Mouse (Mus musculus) retina, embryonic 14.5 days (tissue): ENCODE results near the gene Bcl6b.

Source experiments
- DNase-seq: peaks from one replicate; pipeline ENCODE4 v3.0.0-alpha.2; 2015; ENCODE audit warnings: low spot score

Gene Bcl6b

DNA sequence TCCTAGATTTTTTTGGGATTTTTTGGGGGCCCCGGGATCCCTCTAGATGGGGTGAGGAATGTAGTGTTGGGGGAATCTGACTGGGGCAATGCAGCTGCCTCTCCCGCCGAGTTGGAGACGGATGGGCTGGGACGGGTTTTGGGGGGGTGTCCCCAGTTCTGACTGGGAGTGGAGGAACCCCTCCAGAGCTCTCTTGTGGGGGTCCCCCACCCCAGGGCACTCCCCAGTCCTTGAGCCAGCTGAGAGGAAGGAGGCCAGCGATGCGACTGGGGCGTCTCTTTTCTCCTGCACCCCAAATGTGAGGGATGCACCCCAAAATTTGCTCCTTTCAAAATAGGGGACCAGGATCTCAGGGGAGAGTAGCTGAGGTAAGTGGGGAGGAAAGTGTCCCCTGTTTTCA, 3.4 kb upstream of the Bcl6b start:
- no peak for DNase-seq

DNA sequence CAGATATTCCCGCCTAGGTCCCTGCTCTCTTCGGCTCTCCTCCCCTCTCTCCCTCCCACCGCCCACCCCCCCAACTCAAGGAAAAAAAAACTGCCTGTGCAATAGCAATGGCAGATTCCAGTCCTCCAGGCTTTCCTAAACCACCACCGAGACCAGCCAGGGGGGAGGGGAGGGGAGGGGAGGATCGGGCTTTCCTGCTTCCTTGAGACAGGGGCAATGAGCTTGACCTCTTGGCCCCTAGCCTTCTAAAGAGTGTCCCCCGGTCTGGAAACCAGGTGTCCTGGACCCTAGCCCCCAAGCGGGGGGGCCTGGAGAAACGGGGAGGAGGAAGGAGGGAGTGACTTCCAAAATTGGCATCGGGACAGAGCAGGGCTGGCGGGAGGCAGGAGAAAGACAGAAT, 2.9 kb upstream of the Bcl6b start:
- peak; percentile 70 for DNase-seq

DNA sequence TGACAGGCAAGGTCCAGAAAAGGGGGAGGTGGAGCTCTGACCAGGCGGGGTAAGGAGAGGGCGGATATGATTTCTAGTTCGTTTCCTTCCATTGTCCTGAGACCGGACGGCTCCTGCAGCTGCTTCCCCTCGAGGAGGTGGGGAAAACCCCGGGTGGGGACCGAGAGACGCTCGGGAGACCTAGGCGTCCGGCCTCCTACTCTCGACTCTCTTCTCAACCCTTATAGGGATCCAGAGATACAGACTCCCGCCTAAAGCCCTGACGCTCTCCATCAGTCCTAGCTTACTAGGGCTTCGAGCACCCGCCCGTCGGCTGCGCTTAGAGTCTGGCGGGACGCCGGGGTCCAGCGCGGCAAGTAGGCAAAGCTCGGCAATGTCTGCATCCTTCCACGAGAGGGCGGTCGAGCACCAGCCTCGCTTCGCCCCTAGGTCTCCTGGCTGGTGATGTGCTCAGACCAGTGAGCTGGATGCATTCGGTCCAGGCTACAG, 685 bp upstream of the Bcl6b start:
- DNase-seq, result peak; percentile 96

DNA sequence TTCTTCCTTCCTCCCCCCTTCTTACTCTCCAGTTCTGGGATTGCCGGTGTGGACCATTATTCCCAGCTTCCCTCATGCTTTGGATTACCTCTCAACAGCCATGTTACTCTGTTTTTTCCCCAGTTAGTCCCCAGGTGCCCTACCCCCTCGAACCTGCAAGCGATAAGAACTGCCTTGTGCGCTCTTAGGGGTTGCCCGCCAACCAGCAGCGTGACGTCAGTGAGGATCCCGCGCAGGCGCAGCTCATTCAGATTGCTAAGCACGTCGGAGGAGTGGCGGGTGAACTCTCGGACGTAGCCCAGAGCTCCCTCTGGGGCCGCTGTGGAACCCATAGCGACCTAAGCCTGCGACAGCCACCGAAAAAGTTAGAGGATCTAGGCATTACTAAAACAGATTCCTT, 770 bp downstream of the Bcl6b start:
- DNase-seq, result peak; percentile 83

DNA sequence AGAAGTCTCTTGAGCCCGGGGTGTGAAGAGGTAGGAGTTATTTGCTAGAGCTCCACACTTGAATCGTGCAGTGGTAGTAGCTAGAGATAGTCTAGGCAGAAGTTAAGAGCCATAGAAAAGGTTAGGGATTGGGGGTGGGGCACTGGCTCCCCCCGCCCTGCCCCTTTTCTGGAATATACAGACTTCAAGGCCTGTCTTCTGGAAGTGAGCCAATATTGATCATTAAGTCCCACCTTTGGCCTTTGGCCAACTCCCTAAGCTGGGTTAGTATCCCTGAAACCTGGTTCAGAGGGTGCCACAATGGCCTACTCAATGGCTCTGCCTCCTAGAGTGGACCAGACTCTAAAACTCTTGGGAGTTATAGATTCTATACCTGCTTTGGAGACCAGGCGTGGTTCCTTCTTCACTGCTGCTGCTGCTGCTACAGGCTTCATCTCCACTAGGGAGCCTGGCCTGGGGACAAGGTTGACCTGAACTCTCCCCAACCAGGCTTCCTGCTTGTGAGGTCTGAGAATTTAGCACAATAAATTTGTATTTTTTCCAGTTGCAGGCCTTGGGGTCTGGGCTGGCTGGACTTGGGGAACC, 1.8 kb downstream of the Bcl6b start:
- no peak for DNase-seq

DNA sequence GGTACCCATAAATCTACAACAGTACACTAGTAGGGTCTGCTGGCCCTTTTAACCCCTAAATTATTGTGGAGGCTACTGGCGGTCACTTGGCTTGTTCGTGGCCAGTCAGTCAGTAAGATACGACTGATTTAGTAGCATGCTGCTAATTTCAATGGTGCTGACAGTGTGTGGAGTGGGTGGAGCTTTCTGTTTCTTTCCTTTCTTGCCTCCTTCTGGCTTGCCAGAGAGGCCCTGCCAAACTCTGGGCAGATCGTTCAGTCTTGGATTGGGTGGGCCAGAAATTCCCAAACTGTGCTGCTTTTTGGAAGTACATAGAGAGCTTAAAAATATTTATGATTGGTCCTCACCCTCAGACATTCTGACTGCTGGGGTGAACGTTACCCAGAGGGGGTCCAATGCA, 2.5 kb downstream of the Bcl6b start:
- no peak for DNase-seq

DNA sequence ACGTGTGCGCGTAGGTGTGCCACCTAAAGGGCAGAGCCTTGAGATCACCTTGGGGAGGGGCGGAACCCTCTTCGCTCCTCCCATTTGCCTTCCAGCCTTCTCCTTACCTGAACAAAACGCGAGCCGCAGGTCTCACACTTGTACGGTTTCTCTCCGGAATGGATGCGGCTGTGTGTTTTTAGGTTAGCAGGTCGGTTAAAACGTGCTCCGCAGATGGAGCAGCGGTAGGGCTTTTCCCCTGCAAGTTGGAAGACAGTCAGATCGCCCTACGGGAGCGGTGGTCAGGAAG, 3.1 kb downstream of the Bcl6b start:
- DNase-seq, result no peak

DNA sequence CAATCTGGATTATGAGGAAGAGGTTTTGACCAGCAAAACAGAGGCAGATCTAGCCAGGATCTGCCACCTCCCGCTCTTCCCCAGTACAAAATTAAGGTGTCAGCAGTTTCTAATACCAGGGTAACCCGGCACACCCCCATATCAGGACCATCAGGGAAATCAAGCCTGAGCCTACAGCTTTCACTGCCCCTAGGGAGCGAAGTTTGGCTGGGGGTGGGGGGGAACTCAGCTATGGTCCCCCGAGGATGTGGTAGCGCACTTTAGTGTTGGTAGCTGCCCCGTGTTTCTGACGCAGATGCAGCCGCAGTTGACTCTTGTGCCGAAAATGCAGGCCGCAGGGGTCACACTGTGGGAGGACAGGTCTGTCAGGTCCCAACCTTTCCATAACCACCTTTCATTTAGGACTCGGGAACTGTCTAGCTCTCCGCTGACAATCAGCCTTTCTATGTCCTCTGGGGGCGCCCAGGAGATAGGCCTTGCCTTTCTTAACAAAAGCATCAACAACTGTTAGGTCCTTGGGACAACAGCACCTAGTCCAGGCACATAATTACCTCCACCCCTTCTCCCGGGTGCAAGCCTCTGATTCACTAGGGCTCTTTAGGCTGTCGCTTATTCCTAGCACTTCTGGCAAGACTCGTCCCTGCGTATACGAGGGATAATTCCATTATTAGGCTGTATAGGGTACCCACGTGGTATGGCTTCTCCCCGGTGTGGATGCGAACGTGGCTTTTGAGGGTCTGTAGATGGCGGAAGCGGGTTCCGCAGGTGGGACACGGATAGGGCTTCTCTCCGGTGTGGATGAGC, 3.6 kb downstream of the Bcl6b start:
- DNase-seq, result no peak

DNA sequence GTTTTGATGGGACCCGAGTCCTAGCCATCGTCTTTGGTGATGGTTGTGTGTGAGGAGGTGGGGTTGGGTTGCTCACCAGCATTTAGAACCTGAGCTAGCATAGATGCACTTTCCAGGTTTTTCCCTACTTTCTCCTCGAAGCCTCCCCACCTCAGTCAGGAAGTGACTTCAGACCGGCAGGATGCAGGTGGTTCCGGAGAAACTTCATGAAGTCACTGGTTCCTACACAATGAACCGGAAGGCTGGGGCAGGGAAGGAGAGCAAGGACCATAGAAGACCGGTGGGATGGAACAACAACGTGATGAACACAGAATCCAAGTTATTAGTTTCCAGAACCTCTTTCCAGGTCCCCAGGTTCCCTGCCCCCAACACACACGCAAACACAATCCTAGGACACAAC, 5.9 kb downstream of the Bcl6b start:
- no peak for DNase-seq

DNA sequence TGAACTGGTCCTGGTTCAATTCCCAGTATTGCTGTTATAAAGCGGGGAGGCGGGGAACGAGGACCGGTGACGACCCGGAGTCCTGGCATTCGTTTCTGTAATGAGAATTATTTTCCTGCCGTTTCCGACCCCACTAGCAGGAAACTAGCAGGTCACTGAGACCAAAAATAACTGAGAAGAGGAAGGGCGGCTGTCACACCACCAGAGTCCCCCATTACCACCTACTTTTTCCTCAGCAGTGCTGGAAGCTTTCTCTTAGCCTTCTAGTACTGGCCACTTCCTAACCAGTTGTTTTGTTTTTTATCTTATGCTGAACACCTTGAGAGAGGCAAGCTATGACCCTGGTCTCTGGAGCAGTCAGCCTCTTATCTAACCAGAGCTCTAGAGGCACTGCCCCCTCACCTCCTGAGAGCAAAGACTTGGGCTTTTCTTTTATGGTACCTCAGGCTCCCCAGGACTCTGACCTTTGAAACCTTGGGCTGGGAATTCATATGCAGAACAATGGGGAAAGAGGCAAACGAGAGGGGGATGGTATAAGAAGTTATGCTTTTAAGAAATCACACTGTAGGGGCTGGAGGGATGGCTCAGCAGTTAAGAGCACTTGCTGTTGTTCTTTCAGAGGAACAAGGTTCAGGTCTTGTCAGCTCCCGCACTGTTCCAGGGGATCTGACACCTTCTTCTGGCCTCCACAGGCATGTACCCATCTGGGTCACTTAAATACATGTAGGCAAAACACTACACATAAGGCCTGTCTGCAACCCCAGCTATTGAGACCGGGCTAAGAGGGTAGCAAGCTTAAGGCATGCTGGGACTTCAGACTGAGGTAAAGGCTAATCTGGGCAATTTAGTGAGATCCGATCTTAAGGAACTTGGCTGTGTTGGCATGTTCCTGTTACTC, 7.7 kb downstream of the Bcl6b start:
- DNase-seq, result no peak

DNA sequence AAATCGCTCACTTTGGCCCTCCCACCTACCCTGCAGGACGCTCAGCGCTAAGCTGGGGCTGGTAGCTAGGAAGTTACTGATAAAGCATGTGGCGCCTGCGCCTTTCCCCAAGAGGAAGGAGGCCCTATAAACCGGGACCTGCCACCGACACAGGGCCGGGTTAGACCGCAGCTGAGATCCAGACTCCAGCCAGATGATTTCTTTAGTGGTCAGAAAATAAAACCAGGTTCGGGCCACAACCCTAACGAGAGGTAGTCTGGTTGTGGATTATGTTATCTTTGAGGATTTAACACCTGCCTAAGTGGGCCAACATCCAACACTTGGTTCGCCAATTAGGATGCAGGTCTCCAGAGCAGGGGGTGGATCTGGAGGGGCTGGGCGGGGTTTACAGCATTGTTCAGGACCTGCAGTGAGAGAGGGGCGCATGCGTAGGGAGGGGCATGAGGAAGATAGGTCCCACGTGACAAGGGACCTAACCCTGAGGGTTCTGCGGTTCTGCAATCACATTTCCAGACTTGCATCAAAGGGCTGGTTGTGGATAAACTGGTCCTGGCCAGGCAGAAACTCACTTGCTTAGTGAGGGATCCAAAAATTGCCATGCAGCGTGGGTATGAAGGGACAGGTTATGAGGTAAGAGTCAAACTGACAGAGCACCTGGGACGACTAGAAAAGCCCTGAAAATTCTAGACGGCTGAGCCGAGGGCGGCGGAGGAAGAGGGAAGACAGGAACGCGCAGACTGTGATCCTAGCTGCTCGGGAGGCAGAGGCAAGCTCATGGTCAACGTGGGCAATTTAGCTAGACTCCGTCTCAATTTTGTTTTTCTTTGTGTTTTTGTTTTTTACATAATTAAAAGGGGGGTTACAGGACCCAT, 8.6 kb downstream of the Bcl6b start, which contains the start of gene Slc16a13:
Slc16a13 (minus strand) TSS at position 334 of the 872 bp plus-strand sequence.
- DNase-seq, result peak; percentile 97

DNA sequence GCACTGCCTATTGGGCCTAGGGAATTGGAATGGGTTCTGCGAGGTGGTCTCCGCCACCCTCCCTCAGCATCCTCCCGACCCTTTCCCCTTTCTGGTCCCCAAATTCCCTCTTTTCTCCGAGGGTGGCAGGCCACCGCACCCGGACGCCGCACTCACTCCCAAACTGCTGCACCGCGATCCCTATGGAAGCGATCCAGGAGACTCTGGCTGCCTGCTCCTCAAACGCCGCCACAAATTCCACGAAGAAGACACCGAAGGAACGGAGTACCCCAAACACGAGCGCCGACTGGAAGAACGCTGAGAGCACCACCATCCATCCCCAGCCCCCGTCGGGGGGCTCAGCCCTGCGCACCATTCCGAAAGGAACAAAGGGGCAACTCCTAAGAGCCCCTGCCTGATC, 9.3 kb downstream of the Bcl6b start:
- no peak for DNase-seq

DNA sequence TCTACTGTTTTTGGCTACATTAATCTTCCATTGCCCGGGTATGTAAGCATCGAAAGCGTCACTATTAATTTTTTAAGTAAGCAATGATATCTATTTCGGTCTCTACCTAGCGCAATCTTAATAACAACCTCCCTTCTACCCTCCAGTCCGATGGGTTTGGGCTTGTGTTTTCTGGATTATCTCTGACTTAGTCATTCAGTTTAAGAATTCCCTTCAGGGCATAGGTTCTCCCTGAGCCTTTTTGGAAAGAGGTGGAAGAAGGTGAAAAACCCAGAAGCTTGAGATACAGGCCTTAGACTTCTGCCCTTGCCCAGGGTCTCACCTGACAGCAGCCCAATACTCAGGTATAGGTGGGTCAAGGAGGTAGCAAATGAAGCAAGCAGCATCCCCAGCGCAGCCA, 9.7 kb downstream of the Bcl6b start:
- DNase-seq, result no peak

DNA sequence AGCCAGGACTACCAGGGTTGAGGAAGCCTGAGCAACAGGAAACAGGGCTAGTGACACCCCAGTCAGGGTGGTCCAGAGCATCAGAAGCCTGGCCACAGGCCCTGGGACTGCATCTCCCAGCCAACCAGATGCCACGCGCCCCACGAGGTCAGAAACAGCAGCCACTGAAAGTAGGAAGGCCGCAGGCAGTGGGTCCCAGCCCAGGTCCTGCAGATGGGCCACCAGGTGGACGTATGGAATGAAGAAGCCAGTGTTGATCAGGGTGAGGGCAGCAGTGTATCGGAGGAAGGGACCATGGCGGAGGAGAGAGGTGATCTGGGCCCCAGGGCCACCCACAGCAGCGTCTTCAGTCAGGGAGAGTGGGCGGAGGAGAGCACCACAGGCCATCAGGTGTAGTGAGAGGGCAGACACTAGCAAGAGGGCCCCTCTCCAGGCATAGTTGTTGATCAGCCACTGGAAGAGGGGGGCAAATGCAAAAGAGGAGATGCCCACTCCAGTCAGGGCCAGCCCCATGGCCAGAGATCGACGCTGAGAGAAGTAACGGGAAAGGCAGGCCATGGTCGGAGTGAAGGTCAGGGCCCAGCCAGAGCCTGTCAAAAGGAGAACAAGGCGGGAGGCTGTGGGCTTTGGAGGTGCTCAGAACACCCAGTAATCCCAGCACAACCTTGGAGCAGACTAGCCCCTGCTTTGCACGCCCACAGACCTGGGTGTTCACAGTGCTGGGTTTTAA, 10.7 kb downstream of the Bcl6b start:
- DNase-seq, result no peak

DNA sequence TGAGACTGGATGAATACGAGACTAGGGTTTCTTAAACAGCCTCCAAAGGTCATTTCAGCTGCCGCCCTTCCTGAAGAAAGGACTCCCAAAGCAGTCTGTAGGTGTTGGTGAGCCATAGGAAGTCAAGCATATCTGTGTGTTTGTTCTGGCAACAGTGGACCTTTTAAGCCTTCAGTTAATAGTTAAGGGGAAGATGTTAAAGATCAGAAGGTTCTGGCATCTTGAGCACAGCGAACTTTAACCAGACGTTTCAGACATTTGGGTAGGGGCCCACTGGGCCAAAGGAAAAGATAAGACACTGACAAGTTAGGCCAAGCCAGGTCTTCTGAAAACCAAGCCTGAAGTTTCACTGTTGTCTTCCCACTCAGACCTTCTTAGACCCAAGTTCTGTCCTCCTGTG, 11.6 kb downstream of the Bcl6b start:
- DNase-seq, result no peak

DNA sequence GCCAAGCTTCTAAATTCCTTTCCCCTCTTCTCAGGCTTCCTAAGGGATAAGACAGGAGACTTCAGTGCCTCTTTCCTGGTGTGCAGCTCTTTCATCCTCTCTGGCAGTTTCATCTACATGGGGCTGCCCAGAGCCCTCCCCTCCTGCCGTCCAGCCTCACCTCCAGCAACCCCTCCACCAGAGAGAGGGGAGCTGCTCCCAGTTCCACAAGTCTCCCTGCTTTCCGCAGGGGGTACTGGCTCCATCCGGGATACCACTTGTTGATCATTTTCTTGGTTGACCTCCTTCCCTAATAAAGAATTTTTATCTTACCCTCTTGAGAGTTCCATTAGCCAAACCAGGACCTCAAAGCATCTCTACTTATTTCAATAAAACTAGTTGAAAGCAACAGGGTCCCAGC, 13.5 kb downstream of the Bcl6b start:
- DNase-seq, result no peak

DNA sequence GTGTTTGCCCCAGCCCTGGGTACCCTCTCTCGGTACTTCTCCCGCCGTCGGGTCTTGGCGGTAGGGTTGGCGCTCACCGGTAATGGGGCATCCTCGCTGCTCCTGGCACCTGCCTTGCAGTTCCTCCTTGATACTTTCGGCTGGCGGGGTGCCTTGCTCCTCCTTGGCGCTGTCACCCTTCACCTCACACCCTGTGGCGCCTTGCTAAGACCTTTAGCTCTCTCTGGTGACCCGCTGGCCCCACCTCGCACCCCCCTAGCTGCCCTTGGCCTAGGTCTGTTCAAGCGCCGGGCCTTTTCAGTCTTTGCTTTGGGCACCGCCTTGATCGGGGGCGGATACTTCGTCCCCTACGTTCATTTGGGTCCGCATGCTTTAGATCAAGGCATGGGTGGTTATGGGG, 14.3 kb downstream of the Bcl6b start:
- DNase-seq, result no peak

DNA sequence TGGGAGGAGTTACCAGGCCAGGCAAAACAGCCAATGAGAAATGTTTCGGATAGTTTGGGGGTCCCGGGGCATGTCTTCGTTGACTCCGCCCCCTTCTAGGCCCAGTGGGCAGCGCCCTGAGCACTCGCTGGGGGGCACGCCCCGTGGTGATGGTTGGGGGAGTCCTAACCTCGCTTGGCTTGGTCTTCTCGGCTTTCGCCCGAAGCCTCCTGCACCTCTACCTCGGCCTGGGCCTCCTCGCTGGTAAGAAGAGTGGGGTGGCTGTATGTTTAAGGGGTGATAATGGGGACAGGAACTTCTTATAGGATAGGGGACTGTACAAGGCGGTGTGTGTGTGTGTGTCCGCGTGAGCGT, 14.8 kb downstream of the Bcl6b start:
- DNase-seq, result no peak

DNA sequence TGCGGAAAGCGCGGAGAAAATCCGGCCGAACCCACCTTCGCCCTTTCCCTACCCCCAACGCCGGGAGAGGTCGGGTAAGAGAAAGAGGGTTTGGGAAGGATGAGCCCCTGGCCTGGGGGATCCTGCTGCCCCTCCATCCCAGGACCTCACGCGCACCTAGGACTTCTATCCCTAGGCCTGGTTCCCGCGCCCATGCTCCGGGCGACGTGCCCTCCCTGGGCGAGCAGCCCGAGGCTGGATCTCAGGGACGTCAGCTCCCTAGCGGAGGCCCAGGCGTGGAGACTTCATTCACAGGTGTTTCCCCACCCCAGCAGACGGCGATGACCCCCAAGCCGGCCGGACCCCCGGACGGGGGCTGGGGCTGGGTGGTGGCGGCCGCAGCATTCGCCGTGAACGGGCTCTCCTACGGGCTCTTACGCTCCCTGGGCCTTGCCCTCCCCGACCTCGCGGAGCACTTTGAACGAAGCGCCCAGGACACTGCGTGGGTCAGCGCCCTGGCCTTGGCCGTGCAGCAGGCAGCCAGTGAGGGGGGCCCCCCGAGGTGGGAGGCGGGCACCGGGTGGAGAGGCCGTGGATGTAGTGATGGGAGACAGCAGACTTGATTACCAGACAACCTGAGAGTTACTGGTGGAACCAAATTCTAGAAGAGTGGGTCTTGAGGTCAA, 15.3 kb downstream of the Bcl6b start:
- no peak for DNase-seq

DNA sequence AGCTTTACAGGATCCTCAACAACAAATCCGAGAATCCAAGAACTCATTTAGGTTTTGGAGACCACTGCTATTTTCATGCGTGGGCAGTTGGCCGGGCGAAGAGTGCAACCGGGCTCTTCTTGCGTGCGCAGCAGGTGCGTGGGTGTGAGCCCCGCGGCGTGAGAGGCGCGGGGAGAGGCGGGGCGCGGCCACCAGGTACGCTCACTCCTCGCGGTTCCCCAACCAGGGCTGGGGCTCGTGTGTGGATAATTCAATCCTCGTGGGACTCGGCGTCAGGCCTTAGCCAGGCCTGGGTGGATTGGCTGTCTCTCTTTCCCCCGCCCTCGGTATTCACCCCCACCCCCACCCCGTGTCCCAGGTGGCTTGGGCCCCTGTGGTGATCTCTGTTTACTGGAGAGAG, 15.9 kb downstream of the Bcl6b start:
- DNase-seq, result no peak

DNA sequence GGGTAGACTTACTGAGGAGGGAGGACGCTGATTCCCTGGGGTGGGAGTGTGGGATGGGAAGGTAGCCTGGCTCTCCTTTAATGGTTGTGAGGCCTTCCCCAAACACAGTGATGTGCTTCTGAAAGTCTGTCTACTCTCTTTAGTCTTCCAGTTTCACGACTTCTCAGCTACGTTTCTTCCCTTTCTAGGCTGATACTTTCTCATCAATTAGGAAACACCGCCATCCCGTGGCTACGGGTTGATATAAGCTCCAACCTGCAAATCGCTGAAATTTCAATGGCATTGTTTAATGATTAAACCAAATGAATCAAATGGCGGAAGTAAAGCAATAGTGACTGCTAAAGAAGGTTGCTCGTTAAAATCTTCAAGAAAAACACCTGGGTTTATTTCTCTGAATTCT, 16.7 kb downstream of the Bcl6b start:
- peak; percentile 75 for DNase-seq
